Mouse (Mus musculus) midbrain, postnatal 0 days (tissue): ENCODE data around the gene Dazap2. TPM values are rescaled to one million over a fixed set of nuclear protein-coding genes. Genes with fewer than 3 reads are reported as not detected.

Experiments used
- ATAC-seq: fragments of 200-750 bp; cut with Nextera tagmentation; 2 replicates; pipeline ENCODE4 v1.8.0; 2017; ENCODE audit warnings: moderate number of reproducible peaks, mild to moderate bottlenecking, moderate TSS enrichment, moderate library complexity; ENCODE audit not compliant: low FRiP score
- DNase-seq: peaks from one replicate; pipeline ENCODE4 v3.0.0-alpha.2; 2015; ENCODE audit warnings: low spot score
- H3K27ac ChIP-seq: fragments of 300-500 bp; sonication (generic); 2 replicates; pipeline ENCODE4 v1.5.1; 2014; ENCODE audit warnings: low read depth, mild to moderate bottlenecking, low read length, mixed read lengths
- H3K27me3 ChIP-seq: fragments of 300-500 bp; sonication (generic); 2 replicates; pipeline ENCODE4 v1.6.1; 2014; ENCODE audit warnings: low read length, control low read depth, mixed read lengths; ENCODE audit not compliant: insufficient read depth
- H3K36me3 ChIP-seq: fragments of 300-500 bp; sonication (generic); 2 replicates; pipeline ENCODE4 v1.6.1; 2014; ENCODE audit warnings: low read length, control low read depth, mixed read lengths; ENCODE audit not compliant: insufficient read depth
- H3K4me1 ChIP-seq: fragments of 300-500 bp; sonication (generic); 2 replicates; pipeline ENCODE4 v1.6.1; 2014; ENCODE audit warnings: mild to moderate bottlenecking, control low read depth, antibody characterized with exemption, low read length, mixed read lengths; ENCODE audit not compliant: insufficient read depth
- H3K4me2 ChIP-seq: fragments of 300-500 bp; sonication (generic); 2 replicates; pipeline ENCODE4 v1.6.1; 2014; ENCODE audit warnings: low read depth, mild to moderate bottlenecking, low read length, mixed read lengths; ENCODE audit not compliant: poor library complexity, severe bottlenecking
- H3K4me3 ChIP-seq: fragments of 300-500 bp; sonication (generic); 2 replicates; pipeline ENCODE4 v1.5.1; 2014; ENCODE audit warnings: low read depth, mild to moderate bottlenecking, low read length, moderate library complexity
- H3K9ac ChIP-seq: fragments of 300-500 bp; sonication (generic); replicated peaks from 2 replicates; pipeline ENCODE4 v1.6.1; 2014; ENCODE audit warnings: mild to moderate bottlenecking, low read length, moderate library complexity, mixed read lengths; ENCODE audit not compliant: poor library complexity, severe bottlenecking
- H3K9me3 ChIP-seq: fragments of 300-500 bp; sonication (generic); 2 replicates; pipeline ENCODE4 v1.6.1; 2016; ENCODE audit warnings: low read length, control low read depth
- CTCF ChIP-seq: IDR thresholded peaks from 2 replicates; pipeline ENCODE4 v1.5.1; 2016; ENCODE audit warnings: antibody characterized with exemption, mild to moderate bottlenecking
- WGBS: fragments of 180-500 bp; shearing (Covaris S2); extraction: QIAGEN DNeasy Blood & Tissue Kit; methylation state at CpG from one replicate; pipeline ENCODE4 v1.1.7; 2014; 5-methylcytosine and 5-hydroxymethylcytosine counted together
- polyA plus RNA-seq: library from polyadenylated mRNA; unstranded; fragments of >200 nt; fragmentation: Nextera tagmentation; extraction: Ambion mirVana; gene quantifications from 2 replicates; pipeline ENCODE4 v1.2.1, GENCODE M21; 2015
- total RNA-seq: library from RNA; depleted of rRNA; stranded (reverse); fragments of >200 nt; gene quantifications from 2 replicates; pipeline ENCODE4 v1.2.3, GENCODE M21; 2014

Dazap2 gene
- total and polyA plus RNA-seq, 2 experiments from 2014 or later, result 133 to 148 TPM

- Histone ChIP-seq H3K4me1 (no peaks in the 10 kb centered on the region), H3K27ac (no peak overlapping the region), H3K9ac (no peak overlapping the region), H3K4me3 (no peak overlapping the region), H3K27me3 (no peaks in the 10 kb centered on the region), H3K9me3 (no peaks in the 10 kb centered on the region), H3K4me2 (no peak overlapping the region), H3K36me3 (peaks cover 39% of the 10 kb centered on the region)
- ATAC-seq (no peak), DNase-seq (no peak)
- 84% methylated on average over 8 of the region's 8 CpGs for WGBS
- no peak for TF ChIP-seq CTCF
Measured at GRCm38 (mm10) chr15:100590436-100590835, 24.7 kb upstream of the Dazap2 start.

DNA sequence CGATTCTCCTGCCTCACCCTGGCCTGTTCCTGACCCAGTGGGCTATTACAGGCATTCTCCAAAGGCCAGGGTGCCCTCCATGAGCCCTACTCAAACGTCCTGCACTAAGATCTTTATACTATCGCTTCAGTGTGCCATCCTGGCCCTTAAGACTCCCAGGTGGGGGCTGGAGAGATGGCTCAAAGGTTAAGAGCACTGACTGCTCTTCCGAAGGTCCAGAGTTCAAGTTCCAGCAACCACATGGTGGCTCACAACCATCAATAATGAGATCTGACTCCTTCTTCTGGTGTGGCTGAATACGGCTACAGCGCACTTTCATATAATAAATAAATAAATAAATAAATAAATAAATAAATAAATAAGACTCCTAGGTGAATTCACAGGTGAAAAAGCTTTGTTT, 22.3 kb upstream of the Dazap2 start:
- Histone ChIP-seq H3K9me3 (no peaks in the 10 kb centered on the region), H3K4me2 (no peak overlapping the region), H3K4me3 (no peak overlapping the region), H3K9ac (no peak overlapping the region), H3K36me3 (peaks cover 17% of the 10 kb centered on the region), H3K27me3 (no peaks in the 10 kb centered on the region), H3K4me1 (no peaks in the 10 kb centered on the region), H3K27ac (no peak overlapping the region)
- DNase-seq (no peak), ATAC-seq (no peak)
- no peak for TF ChIP-seq CTCF
- 88% methylated on average over 6 of the region's 6 CpGs for WGBS

- H3K9me3 ChIP-seq, result no peaks in the 10 kb centered on the region
- no peaks in the 10 kb centered on the region for H3K4me1 ChIP-seq
- peak overlapping the region; percentile 85 for H3K4me3 ChIP-seq
- peak overlapping the region; percentile 83 for H3K27ac ChIP-seq
- 25% methylated on average over 9 of the region's 9 CpGs for WGBS
- no peaks in the 10 kb centered on the region for H3K27me3 ChIP-seq
- H3K4me2 ChIP-seq, result peak overlapping the region; percentile 80
- peak overlapping the region; percentile 99 for H3K9ac ChIP-seq
- TF ChIP-seq CTCF, result no peak
- DNase-seq, result no peak
- no peak for ATAC-seq
- H3K36me3 ChIP-seq, result no peaks in the 10 kb centered on the region
Measured at GRCm38 (mm10) chr15:100598287-100598882, 16.8 kb upstream of the Dazap2 start.

DNA sequence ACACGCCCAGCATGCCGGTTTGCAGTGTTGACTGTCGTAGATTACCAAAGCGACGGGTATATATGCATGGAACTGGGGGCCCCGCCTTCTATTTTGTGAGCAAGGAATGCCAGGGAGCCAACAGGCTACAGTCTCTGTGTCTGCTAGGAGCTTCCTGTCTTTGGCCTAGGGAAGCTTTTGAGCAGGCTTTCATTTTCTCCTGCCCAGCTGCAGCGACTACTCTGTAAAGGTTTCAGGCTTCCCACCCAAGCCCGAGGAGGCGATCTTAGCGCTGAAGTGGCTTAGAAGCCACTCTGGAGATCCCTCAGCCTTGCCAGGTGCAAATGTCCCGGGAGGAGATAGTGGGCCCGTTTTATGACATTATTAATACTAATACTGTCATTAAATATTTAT, 16.3 kb upstream of the Dazap2 start:
- no peaks in the 10 kb centered on the region for H3K9me3 ChIP-seq
- no peaks in the 10 kb centered on the region for H3K4me1 ChIP-seq
- no peak for TF ChIP-seq CTCF
- H3K27ac ChIP-seq, result peak overlapping the region; percentile 83
- no peaks in the 10 kb centered on the region for H3K27me3 ChIP-seq
- no peaks in the 10 kb centered on the region for H3K36me3 ChIP-seq
- ATAC-seq (peak; percentile 25; the same call in 1 of the 2 replicates), DNase-seq (peak; percentile 70)
- H3K4me2 ChIP-seq, result peak overlapping the region; percentile 80
- under 1% methylated on average over 12 of the region's 12 CpGs for WGBS
- peak overlapping the region; percentile 99 for H3K9ac ChIP-seq
- H3K4me3 ChIP-seq, result peak overlapping the region; percentile 85

DNA sequence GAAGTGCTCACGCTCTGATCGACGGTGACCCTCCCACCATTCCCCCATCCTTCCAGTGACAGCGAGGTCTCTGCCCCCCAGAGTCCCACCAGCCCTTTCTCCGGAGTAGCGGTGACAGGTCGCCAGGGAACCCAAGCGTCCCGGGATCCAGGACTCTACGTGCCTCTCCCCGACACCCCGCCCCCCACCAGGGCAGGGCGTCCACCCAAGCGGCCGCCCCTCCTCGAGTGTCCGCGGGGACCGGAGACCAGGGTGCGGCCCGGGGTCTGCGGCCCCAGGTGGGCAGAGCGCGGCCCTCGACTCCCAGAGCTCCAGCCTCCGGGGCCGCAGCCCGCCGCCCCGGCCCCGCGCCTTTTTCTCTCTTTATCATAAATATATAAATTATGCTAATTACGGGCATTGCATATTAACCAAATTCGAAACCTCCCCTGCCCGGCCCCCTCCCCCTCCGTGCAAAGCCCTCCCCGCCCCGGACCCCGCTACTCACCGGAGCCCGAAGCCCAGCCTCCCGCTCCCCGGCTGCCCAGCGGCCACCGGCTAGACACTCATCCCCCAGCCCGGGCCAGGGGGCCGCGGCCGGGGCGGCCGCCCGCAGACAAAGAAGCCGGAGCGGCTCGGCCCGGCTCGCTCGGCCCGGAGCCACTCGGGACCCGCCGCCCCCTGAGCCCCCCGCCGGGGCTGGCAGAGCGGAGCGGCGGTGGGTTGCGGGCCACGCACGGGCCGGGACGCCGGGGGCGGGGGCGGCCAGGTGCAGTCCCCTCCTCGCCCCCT, 15.7 kb upstream of the Dazap2 start, which contains the start of gene Pou6f1:
Gene Pou6f1, minus strand, starts transcription at position 709 of the 771 bp plus-strand sequence.
- TF ChIP-seq CTCF, result no peak
- peak within 1 kb of the TSS; percentile 99 for H3K9ac ChIP-seq
- H3K4me2 ChIP-seq, result peak within 1 kb of the TSS; percentile 80
- peak within 1 kb of the TSS; percentile 85 for H3K4me3 ChIP-seq
- H3K4me1 ChIP-seq, result no peaks in the 10 kb centered on the region; the same call in 1 of the 2 replicates
- H3K9me3 ChIP-seq, result no peaks in the 10 kb centered on the region
- peak; percentile 74 for ATAC-seq
- no peaks in the 10 kb centered on the region for H3K27me3 ChIP-seq
- peak within 1 kb of the TSS; percentile 83 for H3K27ac ChIP-seq
- DNase-seq, result peak; percentile 24
- WGBS, result 1% methylated on average over 47 of the region's 76 CpGs
- no peaks in the 10 kb centered on the region for H3K36me3 ChIP-seq
